Mouse (Mus musculus) embryonic facial prominence, embryonic 14.5 days (tissue): ENCODE data around the gene Gys2. TPM values are rescaled to one million over a fixed set of nuclear protein-coding genes. Genes with fewer than 3 reads are reported as not detected.
"Not testable (repeated sequence)": the region's sequence is repeated elsewhere in the genome, so short reads cannot be mapped to it uniquely, and the experiment has no call there.

Source experiments
- ATAC-seq: fragments of 200-750 bp; cut with Nextera tagmentation; 2 replicates; pipeline ENCODE4 v1.8.0; 2017; ENCODE audit warnings: low read depth, moderate number of reproducible peaks, moderate TSS enrichment
- DNase-seq: peaks from one replicate; pipeline ENCODE4 v3.0.0-alpha.2; 2015; ENCODE audit warnings: low spot score
- H3K27ac ChIP-seq: fragments of 300-500 bp; sonication (generic); replicated peaks from 2 replicates; pipeline ENCODE4 v1.5.1; 2014; ENCODE audit warnings: low read depth, mild to moderate bottlenecking, low read length, moderate library complexity
- H3K27me3 ChIP-seq: fragments of 300-500 bp; sonication (generic); replicated peaks from 2 replicates; pipeline ENCODE4 v1.6.1; 2014; ENCODE audit warnings: low read length; ENCODE audit not compliant: control insufficient read depth, insufficient read depth
- H3K36me3 ChIP-seq: fragments of 300-500 bp; sonication (generic); 2 replicates; pipeline ENCODE4 v1.6.1; 2014; ENCODE audit warnings: low read length, mixed read lengths; ENCODE audit not compliant: control insufficient read depth, insufficient read depth
- H3K4me1 ChIP-seq: fragments of 300-500 bp; sonication (generic); 2 replicates; pipeline ENCODE4 v1.6.1; 2014; ENCODE audit warnings: antibody characterized with exemption, low read length; ENCODE audit not compliant: control insufficient read depth, insufficient read depth
- H3K4me2 ChIP-seq: fragments of 300-500 bp; sonication (generic); 2 replicates; pipeline ENCODE4 v1.6.1; 2014; ENCODE audit warnings: low read depth, mild to moderate bottlenecking, low read length, moderate library complexity, mixed read lengths
- H3K4me3 ChIP-seq: fragments of 300-500 bp; sonication (generic); 2 replicates; pipeline ENCODE4 v1.5.1; 2014; ENCODE audit warnings: low read depth, mild to moderate bottlenecking, low read length
- H3K9ac ChIP-seq: fragments of 300-500 bp; sonication (generic); 2 replicates; pipeline ENCODE4 v1.6.1; 2014; ENCODE audit warnings: low read depth, mild to moderate bottlenecking, low read length, moderate library complexity, mixed read lengths
- H3K9me3 ChIP-seq: fragments of 300-500 bp; sonication (generic); 2 replicates; pipeline ENCODE4 v1.6.1; 2016; ENCODE audit warnings: low read length; ENCODE audit not compliant: control insufficient read depth
- WGBS: fragments of 180-500 bp; shearing (Covaris S2); extraction: QIAGEN DNeasy Blood & Tissue Kit; methylation state at CpG from one replicate; pipeline ENCODE4 v1.1.7; 2014; 5-methylcytosine and 5-hydroxymethylcytosine counted together
- polyA plus RNA-seq: library from polyadenylated mRNA; unstranded; fragments of >200 nt; fragmentation: Nextera tagmentation; extraction: Ambion mirVana; gene quantifications from 2 replicates; pipeline ENCODE4 v1.2.1, GENCODE M21; 2014

The Gys2 gene
- polyA plus RNA-seq, 1 experiment from 2014 or later: not detected

DNA sequence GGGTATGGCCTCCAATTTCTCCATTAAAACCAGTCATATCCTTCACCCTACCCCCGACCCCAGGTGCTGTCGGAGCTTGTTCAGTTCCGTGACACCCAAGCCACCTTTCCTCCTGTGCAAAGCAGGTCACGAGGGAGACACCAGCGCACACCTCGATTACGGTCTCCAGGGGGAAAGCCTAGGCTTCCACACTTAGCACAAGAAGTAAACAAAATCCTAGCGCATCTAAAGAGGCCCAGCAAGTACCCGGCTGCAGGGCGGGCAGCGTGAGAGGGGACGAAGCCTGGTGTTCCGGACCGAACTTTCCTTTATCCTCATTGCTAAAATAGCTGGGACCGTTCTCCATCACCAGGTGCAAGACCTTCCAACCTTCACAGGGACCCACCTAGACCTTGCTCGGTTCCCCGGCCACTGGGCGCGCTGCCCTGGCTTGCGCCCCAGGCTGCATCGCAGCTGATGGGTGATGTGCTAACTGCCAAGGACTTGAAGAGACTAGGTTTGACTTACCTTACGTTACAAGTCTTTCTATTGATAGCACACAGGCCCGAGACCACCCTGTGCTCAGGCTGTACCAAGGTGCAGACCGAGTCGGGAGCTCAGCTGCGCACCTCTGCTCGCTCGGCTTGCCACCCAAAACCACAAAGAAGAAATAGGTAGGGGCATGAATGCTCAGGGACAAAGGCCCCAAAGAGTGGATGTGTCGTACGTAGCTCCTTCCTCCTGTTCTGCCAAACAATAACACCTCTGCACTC is 34.3 kb upstream of the Gys2 start:
- H3K36me3 ChIP-seq: 0 out of 2 replicates have a peak, but pooled peaks cover 8% of the 10 kb centered on the region
- peak overlapping the region; percentile 69 for H3K4me2 ChIP-seq
- H3K9ac ChIP-seq: peak overlapping the region; percentile 67
- H3K27ac ChIP-seq: peak overlapping the region; percentile 22
- H3K27me3 ChIP-seq: 0 out of 2 replicates have a peak, but pooled peaks cover 6% of the 10 kb centered on the region
- no peaks in the 10 kb centered on the region for H3K9me3 ChIP-seq
- under 1% methylated on average over 30 of the region's 30 CpGs for WGBS
- peaks cover 8% of the 10 kb centered on the region; the same call in 1 of the 2 replicates for H3K4me1 ChIP-seq
- H3K4me3 ChIP-seq: peak overlapping the region; percentile 55
- peak; percentile 33 for DNase-seq
- peak; percentile 62 for ATAC-seq

DNA sequence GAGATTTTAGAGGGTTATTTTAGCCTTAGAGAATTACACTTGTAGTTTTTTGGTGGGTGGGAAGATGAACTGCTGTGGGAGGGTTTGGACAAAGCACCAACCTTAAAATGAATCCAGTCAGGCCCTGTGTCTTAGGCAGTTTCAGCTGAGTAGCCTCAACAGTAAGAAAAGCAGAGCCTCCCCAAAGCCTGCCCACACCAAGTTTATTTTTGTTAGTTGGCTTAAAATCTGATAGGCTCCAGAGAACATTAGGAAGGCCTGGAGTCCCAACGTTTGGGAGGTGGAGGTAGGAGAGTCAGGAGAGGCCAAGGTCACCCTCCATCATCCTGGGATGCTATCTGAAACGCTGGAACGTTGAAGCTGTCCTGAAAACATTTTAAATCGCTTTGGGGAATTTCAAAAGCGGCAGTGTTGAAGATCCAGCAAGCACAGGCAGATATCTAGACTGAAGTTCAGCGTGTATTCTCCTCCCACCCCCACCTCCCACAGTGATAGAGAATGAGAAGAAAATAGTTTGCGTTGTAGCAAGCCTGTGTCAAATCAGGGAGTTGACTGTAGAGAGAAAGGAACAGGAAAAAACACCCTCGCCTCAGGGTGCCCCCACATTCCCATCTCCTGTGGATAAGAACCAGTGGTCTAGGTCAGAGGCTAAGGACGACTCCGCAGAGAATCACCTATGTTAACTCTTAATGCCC is 33.6 kb upstream of the Gys2 start:
- H3K9me3 ChIP-seq: no peaks in the 10 kb centered on the region
- H3K4me3 ChIP-seq: peak overlapping the region; percentile 55
- H3K36me3 ChIP-seq: peaks cover 12% of the 10 kb centered on the region; the same call in 1 of the 2 replicates
- peak; percentile 17 for DNase-seq
- H3K9ac ChIP-seq: peak overlapping the region; percentile 67
- H3K27me3 ChIP-seq: 0 out of 2 replicates have a peak, but pooled peaks cover 6% of the 10 kb centered on the region
- no peak for ATAC-seq
- 3% methylated on average over 10 of the region's 10 CpGs for WGBS
- peaks cover 8% of the 10 kb centered on the region; the same call in 1 of the 2 replicates for H3K4me1 ChIP-seq
- peak overlapping the region; percentile 69 for H3K4me2 ChIP-seq
- no peak overlapping the region for H3K27ac ChIP-seq

- 72% methylated on average over 8 of the region's 8 CpGs for WGBS
- H3K4me2 ChIP-seq: no peak overlapping the region
- no peak for ATAC-seq
- H3K4me3 ChIP-seq: no peak overlapping the region
- no peaks in the 10 kb centered on the region for H3K9me3 ChIP-seq
- H3K9ac ChIP-seq: no peak overlapping the region
- no peak overlapping the region for H3K27ac ChIP-seq
- no peak for DNase-seq
- peaks cover 25% of the 10 kb centered on the region for H3K36me3 ChIP-seq
- peaks cover 8% of the 10 kb centered on the region; the same call in 1 of the 2 replicates for H3K4me1 ChIP-seq
- no peaks in the 10 kb centered on the region for H3K27me3 ChIP-seq
Measured at GRCm38 (mm10) chr6:142503601-142504000, 30.7 kb upstream of the Gys2 start.

DNA sequence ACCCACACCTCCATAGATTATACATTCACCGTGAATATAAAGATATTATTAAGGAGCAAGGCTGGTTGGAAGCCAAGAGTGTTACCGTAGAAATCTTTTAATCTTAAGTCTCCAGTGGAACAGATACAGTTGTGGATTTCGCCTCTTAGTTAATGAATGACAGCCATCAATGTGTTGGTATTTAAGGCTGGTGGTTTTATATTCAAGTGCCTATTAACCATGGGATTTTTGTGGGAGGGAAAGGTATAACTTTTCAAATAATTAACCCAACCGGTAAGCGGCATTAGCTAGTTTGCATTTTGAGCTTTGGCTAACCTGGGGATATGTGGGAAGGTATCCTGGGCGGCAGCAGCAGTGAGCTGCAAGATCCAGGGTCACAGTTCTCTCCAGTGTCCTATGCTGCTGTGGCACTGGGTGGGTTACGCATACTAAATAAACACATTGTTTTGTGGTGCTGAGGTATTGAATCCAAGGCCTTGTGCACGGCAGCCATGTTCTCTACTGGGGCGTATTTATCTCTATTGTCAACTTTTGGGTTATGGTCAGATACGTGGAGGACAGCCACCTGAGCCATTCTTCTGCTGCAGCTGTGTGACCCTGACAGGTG is 29.7 kb upstream of the Gys2 start:
- no peak overlapping the region for H3K9ac ChIP-seq
- peaks cover 35% of the 10 kb centered on the region for H3K36me3 ChIP-seq
- 85% methylated on average over 10 of the region's 10 CpGs for WGBS
- H3K9me3 ChIP-seq: no peaks in the 10 kb centered on the region
- DNase-seq (no peak), ATAC-seq (no peak)
- no peak overlapping the region for H3K4me3 ChIP-seq
- H3K27ac ChIP-seq: no peak overlapping the region
- H3K4me1 ChIP-seq: 0 out of 2 replicates have a peak, but pooled peaks cover 4% of the 10 kb centered on the region
- no peaks in the 10 kb centered on the region for H3K27me3 ChIP-seq
- no peak overlapping the region for H3K4me2 ChIP-seq

GRCm38 (mm10) chr6:142490114-142490513 is 17.2 kb upstream of the Gys2 start:
- H3K4me2 ChIP-seq, H3K9me3 ChIP-seq, H3K4me3 ChIP-seq, DNase-seq, H3K9ac ChIP-seq, H3K4me1 ChIP-seq, H3K27ac ChIP-seq, H3K27me3 ChIP-seq, ATAC-seq: not testable (repeated sequence)
- H3K36me3 ChIP-seq: peaks cover 73% of the 10 kb centered on the region
- WGBS: 92% methylated on average over 6 of the region's 6 CpGs

DNA sequence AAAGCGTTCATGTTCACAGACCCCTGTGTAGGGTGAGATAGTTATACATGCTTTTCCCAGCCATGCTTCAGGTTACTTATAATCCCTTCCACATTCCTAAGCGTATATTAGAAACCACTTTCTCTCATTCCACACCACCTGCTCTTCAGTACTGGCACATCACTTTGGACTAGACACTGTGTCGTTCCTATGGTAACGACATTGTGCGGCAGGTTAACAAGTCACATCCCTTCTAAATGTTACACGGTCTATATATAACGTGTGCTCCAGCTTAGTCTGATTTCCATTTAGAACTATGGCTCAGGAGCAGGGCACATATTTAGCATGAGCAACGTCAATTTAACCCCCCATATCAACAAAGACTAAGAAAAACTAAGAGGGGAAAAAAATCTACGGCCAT is 14.7 kb upstream of the Gys2 start:
- peak; percentile 62; the same call in 1 of the 2 replicates for ATAC-seq
- Histone ChIP-seq H3K4me3 (no peak overlapping the region), H3K9ac (no peak overlapping the region), H3K4me1 (no peaks in the 10 kb centered on the region), H3K36me3 (peaks cover 59% of the 10 kb centered on the region), H3K4me2 (no peak overlapping the region), H3K27me3 (no peaks in the 10 kb centered on the region), H3K9me3 (peaks cover 12% of the 10 kb centered on the region; the same call in 1 of the 2 replicates), H3K27ac (no peak overlapping the region)
- WGBS: 79% methylated on average over 9 of the region's 9 CpGs
- DNase-seq: no peak

GRCm38 (mm10) chr6:142485478-142486123 is 12.7 kb upstream of the Gys2 start:
- Histone ChIP-seq H3K9ac (no peak overlapping the region), H3K4me3 (no peak overlapping the region), H3K27me3 (no peaks in the 10 kb centered on the region), H3K36me3 (peaks cover 41% of the 10 kb centered on the region), H3K4me2 (no peak overlapping the region), H3K27ac (no peak overlapping the region), H3K4me1 (no peaks in the 10 kb centered on the region), H3K9me3 (peaks cover 12% of the 10 kb centered on the region; the same call in 1 of the 2 replicates)
- ATAC-seq (no peak), DNase-seq (no peak)
- WGBS: 90% methylated on average over 4 of the region's 4 CpGs

GRCm38 (mm10) chr6:142477239-142477638 is 4.3 kb upstream of the Gys2 start:
- DNase-seq: no peak
- no peak overlapping the region for H3K4me3 ChIP-seq
- H3K27ac ChIP-seq: no peak overlapping the region
- H3K9me3 ChIP-seq: no peaks in the 10 kb centered on the region
- H3K4me2 ChIP-seq: no peak overlapping the region
- H3K4me1 ChIP-seq: no peaks in the 10 kb centered on the region
- WGBS: 79% methylated on average over 7 of the region's 7 CpGs
- H3K36me3 ChIP-seq: no peaks in the 10 kb centered on the region
- no peak for ATAC-seq
- no peaks in the 10 kb centered on the region for H3K27me3 ChIP-seq
- H3K9ac ChIP-seq: no peak overlapping the region
